Mouse (Mus musculus) lung, embryonic 14.5 days (tissue): ENCODE measurements around the gene Msi2. TPM values are rescaled to one million over a fixed set of nuclear protein-coding genes. Genes with fewer than 3 reads are reported as not detected.

Experiments used
- ATAC-seq: fragments of 200-750 bp; cut with Nextera tagmentation; 2 replicates; pipeline ENCODE4 v1.8.0; 2017; ENCODE audit warnings: mild to moderate bottlenecking, moderate TSS enrichment, moderate library complexity; ENCODE audit not compliant: insufficient read depth
- DNase-seq: peaks from one replicate; pipeline ENCODE4 v3.0.0-alpha.2; 2015
- H3K27ac ChIP-seq: fragments of 300-500 bp; sonication (generic); 2 replicates; pipeline ENCODE4 v1.5.1; 2014; ENCODE audit warnings: low read depth, mild to moderate bottlenecking, moderate library complexity
- H3K27me3 ChIP-seq: fragments of 300-500 bp; sonication (generic); 2 replicates; pipeline ENCODE4 v1.6.1; 2014; ENCODE audit warnings: low read length, control low read depth; ENCODE audit not compliant: insufficient read depth
- H3K36me3 ChIP-seq: fragments of 300-500 bp; sonication (generic); 2 replicates; pipeline ENCODE4 v1.6.1; 2014; ENCODE audit warnings: control low read depth; ENCODE audit not compliant: insufficient read depth
- H3K4me1 ChIP-seq: fragments of 300-500 bp; sonication (generic); 2 replicates; pipeline ENCODE4 v1.6.1; 2014; ENCODE audit warnings: antibody characterized with exemption, control low read depth; ENCODE audit not compliant: insufficient read depth
- H3K4me2 ChIP-seq: fragments of 300-500 bp; sonication (generic); 2 replicates; pipeline ENCODE4 v1.6.1; 2014; ENCODE audit warnings: mild to moderate bottlenecking
- H3K4me3 ChIP-seq: fragments of 300-500 bp; sonication (generic); 2 replicates; pipeline ENCODE4 v1.5.1; 2014; ENCODE audit warnings: low read depth, low read length
- H3K9ac ChIP-seq: fragments of 300-500 bp; sonication (generic); 2 replicates; pipeline ENCODE4 v1.6.1; 2014
- H3K9me3 ChIP-seq: fragments of 300-500 bp; sonication (generic); 2 replicates; pipeline ENCODE4 v1.6.1; 2016; ENCODE audit warnings: low read depth, low read length, control low read depth
- CTCF ChIP-seq: IDR thresholded peaks from 2 replicates; pipeline ENCODE4 v1.5.1; 2016; ENCODE audit warnings: antibody characterized with exemption, low read depth
- WGBS: fragments of 180-500 bp; shearing (Covaris S2); extraction: QIAGEN DNeasy Blood & Tissue Kit; methylation state at CpG from one replicate; pipeline ENCODE4 v1.1.7; 2014; 5-methylcytosine and 5-hydroxymethylcytosine counted together
- polyA plus RNA-seq: library from polyadenylated mRNA; unstranded; fragments of >200 nt; fragmentation: Nextera tagmentation; extraction: Ambion mirVana; gene quantifications from 2 replicates; pipeline ENCODE4 v1.2.1, GENCODE M21; 2014

Msi2 gene
- polyA plus RNA-seq, 1 experiment from 2014 or later, result 12.7 TPM

DNA sequence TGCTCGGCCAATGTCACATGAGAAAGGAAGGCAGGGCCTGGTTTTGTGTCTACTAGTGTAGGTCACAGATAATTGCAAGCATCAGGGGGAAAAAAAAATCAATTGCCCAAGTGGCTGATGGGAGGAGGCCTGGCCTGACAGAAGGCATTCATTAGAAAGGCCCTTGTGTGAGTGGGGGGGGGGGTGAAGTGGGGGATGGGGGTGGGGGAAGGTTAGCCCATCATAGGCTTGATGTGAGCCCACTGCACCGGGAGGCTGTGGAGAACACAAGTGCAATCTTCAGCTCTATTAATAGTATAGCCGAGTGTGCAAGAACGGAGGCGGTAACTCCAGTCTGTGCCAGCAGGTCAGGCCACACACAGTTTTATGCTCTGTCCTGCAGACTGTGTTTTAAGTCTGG is 11.1 kb upstream of the Msi2 start:
- no peak overlapping the region for H3K9ac ChIP-seq
- no peaks in the 10 kb centered on the region for H3K36me3 ChIP-seq
- H3K4me2 ChIP-seq, result no peak overlapping the region
- no peak overlapping the region for H3K4me3 ChIP-seq
- 58% methylated on average over 5 of the region's 5 CpGs for WGBS
- no peak overlapping the region for H3K27ac ChIP-seq
- no peaks in the 10 kb centered on the region for H3K9me3 ChIP-seq
- no peaks in the 10 kb centered on the region for H3K27me3 ChIP-seq
- TF ChIP-seq CTCF, result no peak
- DNase-seq, result no peak
- H3K4me1 ChIP-seq, result 0 out of 2 replicates have a peak, but pooled peaks cover 3% of the 10 kb centered on the region
- no peak for ATAC-seq

DNA sequence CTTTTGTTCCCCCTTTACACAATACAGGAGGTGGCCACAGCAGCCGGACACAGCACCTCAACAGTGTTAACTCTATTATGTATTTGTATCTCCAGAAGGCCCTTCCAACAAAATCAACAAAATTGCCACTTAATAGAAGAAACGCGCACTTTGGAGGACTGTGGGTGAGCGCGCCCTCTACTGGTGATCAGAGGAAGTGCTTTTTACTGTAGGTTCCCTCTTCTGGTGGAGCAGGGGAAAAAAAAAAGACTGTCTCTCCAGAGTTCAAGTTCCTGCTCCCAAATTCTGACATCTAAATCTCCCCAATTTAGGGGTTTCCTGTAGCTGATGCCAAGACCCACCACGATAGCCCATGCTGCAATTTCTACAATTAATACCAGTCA is 10.2 kb upstream of the Msi2 start:
- DNase-seq (peak; percentile 88), ATAC-seq (no peak)
- under 1% methylated on average over 6 of the region's 6 CpGs for WGBS
- no peaks in the 10 kb centered on the region for H3K9me3 ChIP-seq
- H3K27me3 ChIP-seq, result no peaks in the 10 kb centered on the region
- H3K4me2 ChIP-seq, result no peak overlapping the region
- H3K27ac ChIP-seq, result 0 out of 2 replicates have a peak overlapping the region, but pooled peaks have one; percentile 54
- no peak overlapping the region for H3K4me3 ChIP-seq
- H3K9ac ChIP-seq, result no peak overlapping the region
- no peaks in the 10 kb centered on the region for H3K36me3 ChIP-seq
- peak; percentile 98 for TF ChIP-seq CTCF
- 0 out of 2 replicates have a peak, but pooled peaks cover 3% of the 10 kb centered on the region for H3K4me1 ChIP-seq

DNA sequence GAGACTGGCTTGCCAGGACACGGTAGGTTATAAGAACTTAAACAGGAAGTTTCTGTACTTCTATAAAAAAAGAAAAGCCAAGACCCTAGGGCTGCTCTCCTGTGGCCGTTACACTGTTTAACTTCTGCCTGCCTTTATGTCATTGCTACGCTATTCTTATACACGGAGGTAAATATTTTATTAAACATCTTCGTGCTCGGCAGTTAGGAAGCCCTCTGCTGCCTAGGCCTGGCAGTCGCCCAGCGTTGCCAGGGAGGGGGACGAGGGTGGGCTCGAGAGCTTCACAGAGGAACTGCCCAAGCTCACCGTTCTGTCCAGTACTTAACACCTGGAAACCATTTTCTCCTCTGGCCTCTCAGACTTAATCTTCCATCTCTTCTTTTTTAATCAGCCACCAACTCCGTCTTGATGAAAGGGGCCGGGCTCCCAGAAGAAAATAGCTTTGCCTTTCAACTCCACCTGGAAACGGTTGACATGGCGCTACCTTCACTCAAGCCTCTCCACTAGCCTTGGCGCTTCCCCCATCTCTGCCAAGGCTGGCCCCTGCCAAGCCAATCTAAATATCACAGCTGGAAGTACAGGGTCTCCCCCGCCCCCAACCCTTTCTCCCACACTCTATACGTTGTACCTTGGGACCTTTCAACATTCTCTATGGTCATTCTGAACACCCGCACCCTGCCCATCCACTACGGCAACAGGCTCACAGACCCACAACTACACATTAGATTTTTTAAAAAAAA is 9.6 kb upstream of the Msi2 start:
- 0 out of 2 replicates have a peak, but pooled peaks cover 3% of the 10 kb centered on the region for H3K4me1 ChIP-seq
- H3K4me2 ChIP-seq, result 0 out of 2 replicates have a peak overlapping the region, but pooled peaks have one; percentile 12
- DNase-seq, result no peak
- peak overlapping the region; percentile 54; the same call in 1 of the 2 replicates for H3K27ac ChIP-seq
- no peaks in the 10 kb centered on the region for H3K9me3 ChIP-seq
- H3K36me3 ChIP-seq, result no peaks in the 10 kb centered on the region
- no peak overlapping the region for H3K4me3 ChIP-seq
- peak; percentile 14; the same call in 1 of the 2 replicates for TF ChIP-seq CTCF
- H3K27me3 ChIP-seq, result no peaks in the 10 kb centered on the region
- WGBS, result 32% methylated on average over 20 of the region's 20 CpGs
- no peak overlapping the region; the same call in 1 of the 2 replicates for H3K9ac ChIP-seq
- ATAC-seq, result peak; percentile 63; the same call in 1 of the 2 replicates

DNA sequence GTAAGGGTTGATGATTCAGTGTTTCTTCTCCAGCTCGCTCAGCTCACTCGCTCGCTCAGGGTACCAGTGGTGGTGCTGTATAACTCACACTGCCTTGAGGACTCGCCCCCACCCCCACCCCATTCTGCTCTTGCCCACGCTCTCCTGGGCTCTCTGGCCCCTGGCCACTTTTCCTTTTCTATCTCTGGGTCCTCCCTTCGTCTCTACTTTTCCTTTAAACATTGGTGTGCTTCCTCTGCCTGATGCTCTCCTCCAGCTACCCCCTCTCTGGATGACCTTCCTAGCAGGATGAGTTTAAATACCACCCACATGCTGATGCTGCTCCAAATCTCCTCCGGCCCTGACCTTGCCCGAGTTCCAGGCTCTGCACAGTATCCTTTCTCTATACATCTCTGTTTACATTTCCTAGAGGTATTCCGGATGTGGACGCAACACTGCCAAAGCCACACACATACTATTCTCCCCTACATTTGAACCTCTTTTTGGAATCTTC is 2.9 kb upstream of the Msi2 start:
- Histone ChIP-seq H3K4me3 (no peak overlapping the region), H3K9me3 (no peaks in the 10 kb centered on the region), H3K4me1 (peaks cover 6% of the 10 kb centered on the region), H3K4me2 (no peak overlapping the region), H3K27me3 (no peaks in the 10 kb centered on the region), H3K27ac (no peak overlapping the region), H3K9ac (no peak overlapping the region), H3K36me3 (no peaks in the 10 kb centered on the region)
- no peak for TF ChIP-seq CTCF
- ATAC-seq (no peak), DNase-seq (no peak)
- WGBS, result 32% methylated on average over 10 of the region's 10 CpGs

DNA sequence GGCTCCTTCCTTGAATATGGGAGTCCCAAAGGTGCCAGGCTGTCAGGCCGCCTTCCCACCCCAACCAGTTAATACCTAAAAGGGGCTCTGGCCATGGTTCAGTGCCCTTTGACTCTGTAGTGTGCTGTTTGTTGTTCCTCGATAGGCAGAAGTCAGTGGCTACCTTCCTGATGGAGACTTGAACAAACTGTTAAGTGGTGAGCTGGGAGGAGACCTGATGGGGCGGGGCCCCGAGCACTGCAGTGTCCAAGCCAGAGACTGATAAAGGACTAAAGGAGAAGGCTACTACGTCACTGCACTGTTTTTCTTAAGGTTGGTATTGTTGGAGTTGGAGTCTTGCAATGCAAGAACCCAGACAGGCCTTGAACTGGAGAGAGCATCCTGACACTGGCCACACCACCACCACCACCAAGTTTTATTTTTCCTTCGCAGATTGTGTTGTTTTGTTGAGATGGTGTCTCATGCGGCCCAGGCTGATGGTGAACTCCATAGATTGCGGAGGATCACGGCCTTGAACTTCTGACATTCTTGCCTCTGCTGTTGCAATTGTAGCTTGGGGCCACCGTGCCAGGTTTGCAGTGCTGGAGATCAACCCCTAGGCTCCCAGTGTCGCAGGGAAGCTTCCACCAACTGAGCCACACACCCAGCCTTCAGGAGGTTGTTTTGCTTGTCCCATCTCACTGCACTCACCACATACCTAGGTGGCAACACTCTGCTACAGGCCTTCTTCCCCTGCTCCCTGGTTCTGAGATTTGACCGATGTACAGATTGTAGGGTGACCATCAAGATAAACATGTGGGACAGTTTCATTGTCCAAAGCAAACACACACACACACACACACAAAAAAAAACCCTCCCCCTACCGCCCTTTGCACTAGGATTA is 2.2 kb upstream of the Msi2 start:
- 66% methylated on average over 13 of the region's 13 CpGs for WGBS
- Histone ChIP-seq H3K9me3 (no peaks in the 10 kb centered on the region), H3K4me3 (no peak overlapping the region), H3K4me1 (peaks cover 6% of the 10 kb centered on the region), H3K4me2 (no peak overlapping the region), H3K27me3 (no peaks in the 10 kb centered on the region), H3K27ac (no peak overlapping the region), H3K9ac (no peak overlapping the region), H3K36me3 (no peaks in the 10 kb centered on the region)
- DNase-seq (no peak), ATAC-seq (no peak)
- TF ChIP-seq CTCF, result no peak

DNA sequence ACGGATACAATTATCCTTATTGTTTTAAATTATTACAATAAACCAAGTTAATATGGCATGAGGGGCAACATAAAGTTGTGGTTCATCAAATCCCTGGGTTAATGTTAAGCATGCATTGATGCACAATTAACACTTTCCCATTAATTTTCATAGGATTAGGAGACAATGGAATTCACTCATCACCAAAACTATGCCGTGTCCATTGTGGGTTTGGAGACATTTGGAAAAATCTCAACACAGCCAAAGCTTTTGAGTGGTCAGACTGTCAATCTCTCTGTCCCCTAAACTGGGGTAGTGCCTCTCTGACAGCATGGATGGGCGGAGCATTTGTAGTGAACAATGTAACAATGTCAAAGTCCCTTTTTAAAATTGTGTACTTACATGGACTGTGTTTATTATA is 1.3 kb upstream of the Msi2 start:
- TF ChIP-seq CTCF, result no peak
- WGBS, result 54% methylated on average over 3 of the region's 3 CpGs
- ATAC-seq, result no peak
- no peak overlapping the region for H3K9ac ChIP-seq
- H3K9me3 ChIP-seq, result no peaks in the 10 kb centered on the region
- peaks cover 12% of the 10 kb centered on the region for H3K4me1 ChIP-seq
- H3K4me3 ChIP-seq, result peak overlapping the region; percentile 90
- no peak overlapping the region for H3K27ac ChIP-seq
- no peaks in the 10 kb centered on the region for H3K36me3 ChIP-seq
- no peak for DNase-seq
- H3K27me3 ChIP-seq, result no peaks in the 10 kb centered on the region
- H3K4me2 ChIP-seq, result peak overlapping the region; percentile 71
